Mouse (Mus musculus) hindbrain, embryonic 15.5 days (tissue): ENCODE measurements around the gene Ids. TPM values are rescaled to one million over a fixed set of nuclear protein-coding genes. Genes with fewer than 3 reads are reported as not detected.

Experiments
- ATAC-seq: fragments of 200-750 bp; cut with Nextera tagmentation; 2 replicates; pipeline ENCODE4 v1.8.0; 2017; ENCODE audit warnings: low read depth, moderate number of reproducible peaks, moderate TSS enrichment; ENCODE audit not compliant: low FRiP score
- H3K27ac ChIP-seq: fragments of 300-500 bp; sonication (generic); replicated peaks from 2 replicates; pipeline ENCODE4 v1.5.1; 2015; ENCODE audit warnings: mild to moderate bottlenecking, inconsistent platforms
- H3K27me3 ChIP-seq: fragments of 300-500 bp; sonication (generic); 2 replicates; pipeline ENCODE4 v1.6.1; 2015; ENCODE audit warnings: control low read depth, inconsistent platforms
- H3K36me3 ChIP-seq: fragments of 300-500 bp; sonication (generic); 2 replicates; pipeline ENCODE4 v1.6.1; 2015; ENCODE audit warnings: control low read depth, inconsistent platforms
- H3K4me1 ChIP-seq: fragments of 300-500 bp; sonication (generic); replicated peaks from 2 replicates; pipeline ENCODE4 v1.6.1; 2015; ENCODE audit warnings: control low read depth, inconsistent platforms
- H3K4me2 ChIP-seq: fragments of 300-500 bp; sonication (generic); 2 replicates; pipeline ENCODE4 v1.6.1; 2015; ENCODE audit warnings: moderate library complexity, mild to moderate bottlenecking, inconsistent platforms
- H3K4me3 ChIP-seq: fragments of 300-500 bp; sonication (generic); 2 replicates; pipeline ENCODE4 v1.5.1; 2015; ENCODE audit warnings: mild to moderate bottlenecking, inconsistent platforms
- H3K9ac ChIP-seq: fragments of 300-500 bp; sonication (generic); 2 replicates; pipeline ENCODE4 v1.6.1; 2015; ENCODE audit warnings: inconsistent platforms
- H3K9me3 ChIP-seq: fragments of 300-500 bp; sonication (generic); 2 replicates; pipeline ENCODE4 v1.6.1; 2016; ENCODE audit warnings: control low read depth, inconsistent platforms
- WGBS: fragments of 180-500 bp; shearing (Covaris S2); methylation state at CpG from one replicate; pipeline ENCODE4 v1.1.7; 2015; 5-methylcytosine and 5-hydroxymethylcytosine counted together
- polyA plus RNA-seq: library from polyadenylated mRNA; unstranded; fragments of >200 nt; fragmentation: Nextera tagmentation; extraction: Ambion mirVana; gene quantifications from 2 replicates; pipeline ENCODE4 v1.2.1, GENCODE M21; 2015

Gene Ids
- polyA plus RNA-seq, 1 experiment from 2014 or later: 14.5 TPM

GRCm38 (mm10) chrX:70328530-70329143, 36.2 kb downstream of the Ids start:
- Histone ChIP-seq H3K27me3 (no peaks in the 10 kb centered on the region), H3K4me1 (no peaks in the 10 kb centered on the region), H3K9ac (no peak overlapping the region), H3K36me3 (no peaks in the 10 kb centered on the region), H3K4me3 (no peak overlapping the region), H3K9me3 (no peaks in the 10 kb centered on the region), H3K27ac (no peak overlapping the region), H3K4me2 (no peak overlapping the region)
- 54% methylated on average over 2 of the region's 2 CpGs for WGBS
- 0 out of 2 replicates have a peak, but pooled peaks have one; percentile 60 for ATAC-seq

- 42% methylated on average over 1 of the region's 1 CpGs for WGBS
- no peak for ATAC-seq
- Histone ChIP-seq H3K4me3 (no peak overlapping the region), H3K4me2 (no peak overlapping the region), H3K36me3 (no peaks in the 10 kb centered on the region), H3K27ac (no peak overlapping the region), H3K9ac (no peak overlapping the region), H3K9me3 (no peaks in the 10 kb centered on the region), H3K27me3 (no peaks in the 10 kb centered on the region), H3K4me1 (no peaks in the 10 kb centered on the region)
Measured at GRCm38 (mm10) chrX:70327656-70328055, 37.2 kb downstream of the Ids start.

GRCm38 (mm10) chrX:70319254-70319653, 45.6 kb downstream of the Ids start:
- Histone ChIP-seq H3K9ac (no peak overlapping the region), H3K4me2 (no peak overlapping the region), H3K36me3 (no peaks in the 10 kb centered on the region), H3K4me1 (no peaks in the 10 kb centered on the region), H3K4me3 (no peak overlapping the region), H3K27me3 (no peaks in the 10 kb centered on the region), H3K27ac (no peak overlapping the region), H3K9me3 (no peaks in the 10 kb centered on the region)
- WGBS: 44% methylated on average over 2 of the region's 2 CpGs
- ATAC-seq: no peak

- Histone ChIP-seq H3K4me3 (no peak overlapping the region), H3K36me3 (no peaks in the 10 kb centered on the region), H3K9me3 (no peaks in the 10 kb centered on the region), H3K4me1 (no peaks in the 10 kb centered on the region), H3K4me2 (no peak overlapping the region), H3K27ac (no peak overlapping the region), H3K9ac (no peak overlapping the region), H3K27me3 (no peaks in the 10 kb centered on the region)
- 80% methylated on average over 3 of the region's 3 CpGs for WGBS
- no peak for ATAC-seq
Measured at GRCm38 (mm10) chrX:70314949-70315641, 49.8 kb downstream of the Ids start.

Other genes with a start within 250 kb of the Ids start
- gene 1110012L19Rik, start 20.8 kb upstream of the Ids start, polyA plus RNA-seq: 39.3 and 41.6 TPM in 2 replicates
- gene Tmem185a, start 112.1 kb upstream of the Ids start, polyA plus RNA-seq: 47.3 and 48.5 TPM in 2 replicates